Mouse (Mus musculus) brain, adult 2 months (tissue): ENCODE results near the gene Cntn2.

Source experiments
- DNase-seq: peaks from one replicate; pipeline ENCODE4 v3.0.0; 2011; ENCODE audit warnings: low read depth, low spot score

Gene Cntn2

DNA sequence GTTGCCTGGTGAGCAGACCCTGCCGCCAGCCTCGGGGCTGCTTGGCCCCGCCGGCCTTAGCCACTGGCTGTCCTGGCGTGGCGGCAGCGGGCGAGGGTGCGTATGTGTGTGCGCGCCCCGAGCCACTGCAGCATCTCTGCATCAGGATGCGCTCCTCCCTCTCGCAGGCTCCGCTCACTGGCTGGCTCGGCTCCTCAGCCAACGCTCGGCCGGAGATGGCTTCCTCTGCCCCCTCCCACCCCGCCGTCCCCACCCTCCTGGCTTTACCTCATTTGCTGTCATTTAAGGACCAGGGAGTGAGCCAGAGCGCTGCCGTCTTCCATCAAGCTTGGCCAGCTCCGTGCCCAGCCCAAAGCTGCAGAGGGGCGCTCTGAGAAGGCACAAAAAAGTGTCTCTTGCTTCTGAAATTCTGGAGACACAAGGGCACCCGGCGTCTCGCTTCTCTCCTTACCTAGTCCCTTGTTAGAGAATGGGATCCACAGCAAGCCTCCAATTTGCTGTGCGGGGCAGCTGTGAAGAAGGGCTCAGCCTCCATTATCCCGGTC lies at the start of gene Cntn2:
Gene Cntn2 (minus strand): TSS at position 495 of the 545 bp plus-strand sequence.
- DNase-seq, result peak; percentile 98

DNA sequence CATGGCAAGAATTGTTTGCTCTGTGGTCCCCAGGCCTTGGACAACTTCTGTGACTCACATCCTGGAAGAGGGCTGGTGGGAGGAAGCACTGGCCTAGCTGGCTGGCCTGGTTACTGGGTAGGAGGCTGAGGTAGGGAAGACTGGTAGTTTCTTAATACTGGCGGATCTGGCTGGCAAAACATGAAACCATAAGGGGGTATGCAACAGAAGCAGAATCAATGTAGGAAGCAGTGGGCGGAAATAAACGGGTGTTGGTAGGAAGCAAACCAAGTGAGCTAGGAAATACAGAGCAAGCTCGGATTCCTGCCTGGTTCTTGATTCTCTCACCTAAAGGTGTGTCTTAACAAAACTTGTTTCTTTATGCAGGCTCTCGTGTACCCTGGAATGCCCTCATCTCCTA lies 49.1 kb upstream of the Cntn2 start:
- DNase-seq, result peak; percentile 53

DNA sequence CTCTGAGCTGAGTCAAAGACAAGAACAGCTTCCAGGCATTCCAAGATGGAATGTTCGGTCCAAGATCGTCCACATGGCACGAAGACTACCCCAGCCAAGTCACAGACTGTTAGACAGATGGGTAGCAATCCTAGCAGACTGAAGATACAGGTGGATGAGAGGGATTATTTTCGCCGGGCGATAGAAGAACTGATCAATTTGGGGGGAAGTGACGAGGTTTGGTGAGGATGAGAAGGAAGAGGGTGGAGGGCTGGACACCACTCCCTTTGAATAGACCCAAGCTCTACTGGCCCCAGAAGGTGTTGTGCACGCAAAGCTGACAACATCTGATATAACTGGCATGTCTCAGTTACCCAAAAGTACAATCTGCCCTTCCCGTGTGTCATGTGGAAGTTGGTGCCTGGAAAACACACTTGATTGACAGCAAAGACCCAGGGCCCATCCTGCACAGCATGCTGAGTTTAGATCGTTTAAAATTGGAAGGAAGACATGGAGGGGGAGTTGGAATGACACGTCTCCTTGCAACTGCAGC lies 48.4 kb upstream of the Cntn2 start:
- DNase-seq, result peak; percentile 88

GRCm38 (mm10) chr1:132586679-132587201 lies 43.7 kb upstream of the Cntn2 start:
- DNase-seq, result peak; percentile 60

- DNase-seq, result no peak
These were observed 42.3 kb upstream of the Cntn2 start for GRCm38 (mm10) chr1:132585376-132585775.

DNA sequence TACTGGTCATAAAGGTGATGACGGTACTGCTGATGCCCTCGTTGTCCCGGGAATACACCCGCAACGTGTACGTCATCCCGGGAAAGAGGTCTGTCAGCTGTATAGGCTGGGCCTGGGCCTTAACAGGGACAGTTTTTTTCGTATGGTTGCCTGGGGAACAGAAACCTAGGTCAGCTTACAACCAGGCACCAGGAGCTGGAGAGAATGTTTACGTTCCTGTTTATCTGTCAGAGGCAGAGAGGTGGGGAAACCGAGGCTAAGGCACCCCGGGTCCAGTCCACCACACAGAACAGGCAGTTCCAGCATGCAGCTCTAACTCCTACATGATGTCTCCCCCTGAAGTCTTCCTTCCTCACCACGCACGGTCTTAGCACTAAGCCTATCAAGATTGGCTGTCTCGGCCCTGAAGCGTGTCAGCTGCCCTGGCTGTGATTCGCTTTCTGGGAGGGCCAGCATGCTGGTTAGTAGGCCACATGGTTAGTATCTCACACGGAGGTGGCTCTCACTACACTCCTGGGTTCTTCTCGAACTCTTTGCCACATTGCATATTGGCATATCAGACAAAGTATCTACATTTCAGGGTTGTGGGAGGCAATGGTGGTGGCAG lies 40.0 kb upstream of the Cntn2 start:
- DNase-seq, result peak; percentile 56

DNA sequence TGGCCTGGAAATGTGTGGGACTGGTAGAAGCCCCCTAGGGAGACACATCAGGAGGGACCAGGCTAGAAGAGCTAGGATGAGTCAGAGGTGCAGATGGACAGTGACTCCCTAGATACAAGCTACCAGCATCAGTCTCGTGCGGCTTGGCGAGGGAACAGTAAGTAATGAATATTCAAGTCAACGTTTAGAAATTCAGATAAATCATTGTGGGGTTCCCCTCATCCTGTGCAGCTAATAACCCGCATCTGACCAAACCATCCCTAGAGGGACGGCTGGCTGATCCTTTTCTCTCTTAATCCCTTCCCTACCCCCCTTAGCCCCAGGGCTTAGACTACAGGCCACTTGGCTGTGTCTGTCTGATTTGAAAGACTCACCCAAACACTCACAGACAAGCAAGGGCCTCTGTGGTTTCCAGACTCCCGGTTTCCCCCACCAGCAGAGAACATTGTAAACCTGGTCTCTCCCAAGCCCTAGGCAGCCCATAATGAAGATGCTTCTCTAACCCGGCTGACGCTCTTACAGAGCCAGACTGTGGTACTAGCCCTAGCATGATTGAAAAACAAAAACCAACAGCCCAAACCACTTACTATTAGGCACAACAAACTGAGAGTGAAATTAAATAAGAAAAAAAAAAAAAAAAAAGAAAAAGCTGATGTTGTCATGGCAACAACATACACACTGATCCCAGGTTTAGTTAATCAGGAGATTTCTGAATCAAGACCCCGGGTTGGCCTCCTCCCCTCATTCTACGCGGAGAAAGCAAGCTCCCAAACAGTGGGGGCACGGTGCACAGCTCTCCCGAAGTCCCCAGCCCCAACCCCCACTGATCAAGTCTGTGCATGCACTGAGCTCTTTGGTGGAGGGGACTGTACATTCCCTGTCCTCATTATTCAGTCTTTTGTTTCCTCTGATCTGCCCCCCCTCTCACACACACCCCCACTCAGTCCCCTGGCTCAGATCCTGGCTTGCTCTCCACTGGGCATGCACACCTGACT lies 39.1 kb upstream of the Cntn2 start:
- peak; percentile 77 for DNase-seq

DNA sequence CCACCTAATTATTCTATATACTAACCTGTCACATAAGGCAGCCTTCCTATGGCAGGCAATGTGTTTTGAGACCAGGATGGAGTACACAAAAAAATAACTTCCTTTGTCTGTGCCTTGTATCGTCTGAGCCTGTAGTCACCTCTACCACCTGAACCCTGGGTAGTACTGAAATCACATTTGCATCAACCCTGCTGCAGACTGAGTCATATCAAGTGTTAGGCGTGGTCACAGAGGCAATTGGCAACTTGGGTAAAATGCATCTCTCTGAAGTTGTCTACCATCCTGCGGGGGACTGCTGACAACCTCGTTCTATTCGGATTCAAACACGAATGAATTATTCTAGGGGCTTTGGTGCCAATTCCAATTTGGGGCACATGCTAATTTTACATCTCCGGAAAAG lies 37.0 kb upstream of the Cntn2 start:
- no peak for DNase-seq

GRCm38 (mm10) chr1:132576845-132577244 lies 33.8 kb upstream of the Cntn2 start:
- peak; percentile 74 for DNase-seq

GRCm38 (mm10) chr1:132572851-132573250 lies 29.8 kb upstream of the Cntn2 start:
- no peak for DNase-seq

DNA sequence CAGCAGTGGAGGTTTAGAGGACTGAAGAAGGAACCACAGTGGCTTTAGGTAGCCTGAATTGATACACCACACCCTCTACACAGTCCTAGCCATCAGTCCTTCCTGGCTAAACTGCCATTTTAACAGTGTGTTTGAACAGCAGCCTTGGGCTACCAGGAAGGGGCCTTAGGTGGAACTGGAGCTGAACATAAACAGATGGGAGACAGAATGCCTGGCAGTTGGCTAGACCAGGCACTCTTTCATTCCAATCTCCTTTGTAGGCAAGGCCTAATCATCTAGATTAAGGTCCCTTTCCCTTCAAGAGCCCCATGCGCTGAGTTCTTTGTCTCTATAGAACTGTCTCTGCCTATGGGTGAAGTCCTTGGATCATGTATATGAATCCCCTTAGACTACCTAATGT lies 28.6 kb upstream of the Cntn2 start:
- DNase-seq, result peak; percentile 83

GRCm38 (mm10) chr1:132570906-132571305 lies 27.9 kb upstream of the Cntn2 start:
- DNase-seq, result no peak

DNA sequence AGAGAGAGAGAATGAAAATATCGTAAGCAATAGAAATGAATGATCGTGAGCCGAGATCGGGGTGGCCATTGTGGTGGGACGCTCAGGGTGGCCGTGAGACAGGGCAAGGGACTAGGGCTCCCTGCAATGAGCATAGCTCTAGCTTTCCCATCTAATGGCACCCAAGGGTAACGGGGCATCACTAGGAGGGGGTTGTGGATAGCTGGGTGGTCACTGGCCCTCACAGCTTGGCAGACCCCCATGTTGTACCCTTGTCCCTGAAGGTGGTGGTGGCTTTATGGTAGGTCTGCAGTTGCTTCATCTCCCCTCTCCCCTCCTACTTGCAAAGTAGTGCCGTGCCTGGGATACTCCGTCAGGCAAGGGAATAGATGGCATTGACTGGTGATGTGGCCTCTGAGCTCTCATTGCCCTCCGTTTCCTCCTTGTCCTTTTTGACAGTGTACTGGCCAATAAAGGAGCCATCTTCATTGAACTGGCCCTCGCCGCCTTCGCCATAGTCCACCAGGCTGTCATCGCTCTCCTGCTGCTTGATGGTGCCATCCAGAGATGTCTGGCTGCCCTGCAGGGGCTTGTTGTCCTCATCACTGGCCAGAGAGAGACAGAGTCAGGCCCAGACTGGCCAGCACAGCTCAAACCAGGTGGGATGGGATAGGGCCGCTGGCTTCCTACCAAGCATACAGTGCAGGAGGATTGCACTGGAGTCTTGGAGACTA lies 27.2 kb upstream of the Cntn2 start:
- DNase-seq, result peak; percentile 59

GRCm38 (mm10) chr1:132569516-132569915 lies 26.5 kb upstream of the Cntn2 start:
- DNase-seq, result peak; percentile 98

DNA sequence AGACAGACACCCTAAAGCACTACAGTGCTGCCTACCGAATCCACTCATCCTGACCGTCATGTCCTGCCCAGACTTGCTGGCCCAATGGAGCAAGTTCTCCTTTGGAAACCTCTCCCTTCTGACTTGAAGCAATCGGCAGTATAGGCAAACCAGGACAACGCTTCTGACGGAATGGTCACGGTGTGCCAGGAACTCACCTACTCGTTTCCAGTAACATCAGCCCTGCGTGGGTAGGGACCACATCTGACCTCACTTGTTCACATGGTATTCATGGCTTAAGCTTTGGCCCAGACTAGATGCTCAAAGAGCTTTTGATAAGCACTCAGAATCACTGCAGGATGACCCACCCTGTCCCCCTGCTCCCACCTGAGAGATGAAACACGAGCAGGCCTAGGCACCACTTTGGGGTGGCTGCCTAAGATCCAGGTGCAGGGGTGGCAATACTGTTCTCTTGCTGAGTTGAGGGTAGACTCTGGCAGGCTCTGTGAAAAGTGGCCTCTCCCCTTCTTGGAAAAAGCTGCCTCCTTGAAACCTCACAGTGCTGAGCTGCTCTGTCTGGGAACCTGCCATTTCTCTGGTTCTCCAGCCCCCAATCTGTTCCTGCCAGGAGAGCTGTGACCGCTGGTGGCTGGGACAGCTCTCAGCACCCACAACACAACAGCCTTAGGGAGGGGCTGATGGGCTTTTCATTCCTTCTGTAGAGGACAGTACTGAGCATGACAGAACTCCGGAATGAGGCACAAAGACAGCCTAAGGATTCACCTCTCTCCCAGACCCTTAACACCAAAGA lies 24.5 kb upstream of the Cntn2 start:
- DNase-seq, result peak; percentile 68

- peak; percentile 71 for DNase-seq
These were observed 22.7 kb upstream of the Cntn2 start for GRCm38 (mm10) chr1:132565766-132566165.

DNA sequence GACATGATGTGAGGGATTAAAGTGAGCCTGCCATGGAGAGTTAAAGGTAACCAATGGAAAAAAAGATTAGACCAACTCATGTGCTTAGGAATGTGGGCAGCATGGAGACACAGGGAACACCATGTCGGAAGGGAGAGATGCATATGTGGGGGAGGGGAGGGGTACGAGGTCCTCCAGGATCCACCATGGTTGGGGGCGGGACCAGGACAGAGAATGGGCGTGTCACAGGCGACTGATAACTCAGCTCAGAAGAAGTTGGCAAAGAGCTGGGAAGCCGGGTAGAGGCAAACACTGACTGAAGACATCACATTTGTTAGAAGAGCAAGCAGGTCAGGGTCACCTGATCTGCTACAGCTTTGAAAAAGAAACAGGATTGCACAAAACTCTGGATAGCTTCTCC lies 21.9 kb upstream of the Cntn2 start:
- DNase-seq, result no peak

DNA sequence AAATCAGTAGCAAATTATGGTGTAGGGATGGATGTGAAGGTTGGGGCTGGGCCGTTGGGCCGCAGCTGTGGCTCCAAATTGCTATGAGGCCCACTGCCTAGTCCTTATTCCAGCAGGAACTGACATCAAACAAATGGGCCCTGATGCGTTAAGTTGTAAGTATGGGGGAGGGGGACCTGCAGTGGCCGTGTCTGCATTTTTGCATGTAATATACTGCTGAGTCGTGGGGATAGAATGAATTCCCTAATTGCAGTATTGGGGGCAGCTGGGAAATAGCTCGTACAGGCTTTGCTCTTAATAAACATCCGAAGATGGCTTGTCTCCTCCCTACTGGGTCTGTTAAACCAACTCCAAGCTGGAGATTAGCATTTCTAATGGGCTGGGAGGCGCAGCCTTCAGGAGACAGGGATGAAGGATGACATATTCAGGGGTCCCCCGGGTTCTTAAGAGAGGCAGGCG lies 19.3 kb upstream of the Cntn2 start:
- DNase-seq, result no peak

GRCm38 (mm10) chr1:132560907-132561700 lies 18.0 kb upstream of the Cntn2 start:
- DNase-seq, result peak; percentile 77

DNA sequence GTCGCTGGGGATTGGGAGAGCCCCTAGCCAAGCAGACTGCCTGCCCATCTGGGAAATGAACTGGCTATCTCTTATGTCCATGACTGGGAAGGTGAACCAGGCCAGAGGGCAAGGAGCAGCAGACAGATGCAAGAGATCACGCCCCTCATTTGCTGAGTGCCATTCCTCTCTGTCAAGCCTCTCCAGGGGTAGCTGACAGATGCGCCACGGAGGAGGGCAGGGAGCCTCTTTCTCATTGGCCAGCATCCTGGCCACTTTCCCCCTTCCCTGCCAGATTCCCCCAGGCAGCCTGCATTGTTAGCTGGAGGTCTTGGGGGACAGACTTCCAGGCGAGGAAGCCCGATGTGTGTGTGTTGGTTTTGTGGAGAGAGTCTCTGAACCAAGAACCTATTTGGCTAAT lies 16.0 kb upstream of the Cntn2 start:
- DNase-seq, result no peak
